Mouse (Mus musculus) cortical plate, adult 2 months (tissue): ENCODE data around the gene Plekhg2.

Source experiments
- CTCF ChIP-seq: fragments of 200-500 bp; IDR thresholded peaks from 2 replicates; pipeline ENCODE4 v1.5.1; 2011; ENCODE audit warnings: mild to moderate bottlenecking, control low read depth, low read length; ENCODE audit not compliant: insufficient read depth; ENCODE audit errors: extremely low read depth
- POLR2A ChIP-seq: fragments of 200-500 bp; IDR thresholded peaks from 2 replicates; pipeline ENCODE4 v1.6.1; 2011; ENCODE audit warnings: mild to moderate bottlenecking, low read length, control low read depth; ENCODE audit not compliant: insufficient read depth; ENCODE audit errors: extremely low read depth

GRCm38 (mm10) chr7:28381938-28382337 is 9.5 kb upstream of the Plekhg2 start:
- TF ChIP-seq POLR2A (no peak), CTCF (no peak)
